Mouse (Mus musculus) bone marrow, adult 2 months (tissue): ENCODE data around the gene Zfp579.

Source experiments
- CTCF ChIP-seq: fragments of 200-500 bp; IDR thresholded peaks from 2 replicates; pipeline ENCODE4 v1.5.1; 2011; ENCODE audit warnings: low read length, control low read depth; ENCODE audit not compliant: control insufficient read depth, insufficient read depth
- POLR2A ChIP-seq: fragments of 200-500 bp; IDR thresholded peaks from 2 replicates; pipeline ENCODE4 v1.6.1; 2011; ENCODE audit warnings: low read depth, mild to moderate bottlenecking, control low read depth, low read length, borderline replicate concordance; ENCODE audit not compliant: control insufficient read depth

DNA sequence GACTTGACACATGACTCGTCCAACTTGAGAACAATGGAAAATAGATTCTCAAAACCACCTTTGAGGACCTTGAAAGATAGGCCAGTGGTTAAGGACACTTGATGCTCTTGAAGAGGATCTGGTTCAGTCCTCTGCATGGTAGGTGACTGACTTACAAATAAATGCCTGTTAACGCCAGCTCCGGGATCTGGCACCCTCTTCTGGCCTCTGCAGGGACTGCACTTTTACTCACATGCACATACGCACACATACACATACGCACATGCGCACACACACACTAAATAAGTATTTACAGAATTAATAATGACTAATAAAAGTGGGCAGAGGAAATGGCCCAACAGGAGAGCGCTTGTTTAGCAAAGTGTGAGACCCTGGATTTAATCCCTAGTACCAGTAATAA lies 19.1 kb downstream of the Zfp579 start:
- TF ChIP-seq CTCF, result peak; percentile 15; the same call in 1 of the 2 replicates
- TF ChIP-seq POLR2A, result no peak
